Comparison of ENCODE assay signal across 11 mouse cellular contexts in genomic region chr3:154193189-154193840, GRCm38 (mm10).
A peak's percentile ranks its signal among the peaks of the same experiment; 100 is the strongest.
DNase-seq lines count a peak whose midpoint lies in the region; ATAC-seq and TF ChIP-seq lines count a peak whose summit lies in the region.
"Had no signal": no experiment of that assay in that cellular context is flagged by ENCODE, and none has a peak within 500 bp of the region (broad histone marks: within the 10 kb centered on the region; RNA-seq: fewer than 3 reads in every experiment).

No protein-coding gene starts in this region.

- H3K4me1 ChIP-seq in lung, embryonic 14.5 days (ENCODE audit: insufficient read depth) = 0 out of 2 replicates have a peak, but pooled peaks cover 10% of the 10 kb centered on the region
- H3K4me1 ChIP-seq in hindbrain, embryonic 11.5 days (replicated peaks; ENCODE audit: control insufficient read depth, insufficient read depth, low read length) = peaks cover 6% of the 10 kb centered on the region
- H3K4me1 ChIP-seq in liver, embryonic 14.5 days (replicated peaks; ENCODE audit: control insufficient read depth in 2 of 2, insufficient read depth in 2 of 2, low read length in 1 of 2) = peaks cover 17 to 39% of the 10 kb centered on the region in 2 experiments
- H3K4me1 ChIP-seq in midbrain, postnatal 0 days (ENCODE audit: insufficient read depth, low read length) = no peaks in the 10 kb centered on the region

- H3K27me3 ChIP-seq in lung, embryonic 14.5 days (ENCODE audit: insufficient read depth, low read length) = no peaks in the 10 kb centered on the region
- H3K27me3 ChIP-seq in hindbrain, embryonic 11.5 days (ENCODE audit: control insufficient read depth, insufficient read depth, low read length) = no peaks in the 10 kb centered on the region
- no peaks in the 10 kb centered on the region for H3K27me3 ChIP-seq in liver, embryonic 14.5 days (ENCODE audit: control insufficient read depth, insufficient read depth, low read length)
- no peaks in the 10 kb centered on the region for H3K27me3 ChIP-seq in midbrain, postnatal 0 days (ENCODE audit: insufficient read depth, low read length)

- no peak for ATAC-seq in lung, embryonic 14.5 days (ENCODE audit: insufficient read depth)
- peak; percentile 43 for ATAC-seq in hindbrain, embryonic 11.5 days (ENCODE audit: low FRiP score)
- peak; percentile 88 for ATAC-seq in liver, embryonic 14.5 days (ENCODE audit: insufficient read depth)
- no peak for ATAC-seq in midbrain, postnatal 0 days (ENCODE audit: low FRiP score)
- ATAC-seq: activated CD4-positive, CD25-positive, alpha-beta regulatory T cell, adult 4 months had no signal

- H3K4me2 ChIP-seq in lung, embryonic 14.5 days = peak overlapping the region; percentile 7; the same call in 1 of the 2 replicates
- no peak overlapping the region for H3K4me2 ChIP-seq in hindbrain, embryonic 11.5 days (replicated peaks; ENCODE audit: low read depth, low read length)
- H3K4me2 ChIP-seq in liver, embryonic 14.5 days (ENCODE audit: low read depth) = peak overlapping the region; percentile 60
- H3K4me2 ChIP-seq in midbrain, postnatal 0 days (ENCODE audit: low read depth, low read length, poor library complexity, severe bottlenecking) = no peak overlapping the region

- TF ChIP-seq CTCF in lung, embryonic 14.5 days (IDR thresholded peaks at IDR 0.05; ENCODE audit: low read depth) = no peak
- no peak for TF ChIP-seq CTCF in liver, embryonic 14.5 days (IDR thresholded peaks at IDR 0.05; ENCODE audit: low read depth)
- TF ChIP-seq CTCF in midbrain, postnatal 0 days (IDR thresholded peaks at IDR 0.05) = no peak

- DNase-seq in lung, embryonic 14.5 days = no peak
- DNase-seq in lung, postnatal 25 days (ENCODE audit: low spot score) = no peak
- DNase-seq in hindbrain, embryonic 11.5 days (ENCODE audit: low spot score) = no peak
- peak; percentile 53 to 66 (median 60) for DNase-seq in liver, embryonic 14.5 days (ENCODE audit: low read depth in 3 of 3, low spot score in 3 of 3)
- no peak for DNase-seq in midbrain, postnatal 0 days (ENCODE audit: low spot score)
- no peak for DNase-seq in left cerebral cortex, postnatal 10 days (ENCODE audit: extremely low spot score in 1 of 2, low spot score in 2 of 2)
- DNase-seq in cerebellum, postnatal 4 days (ENCODE audit: low spot score in 2 of 2) = no peak
- DNase-seq: gastrocnemius, adult 2 months; heart, postnatal 14 days; spleen, adult 18-20 months had no signal

- no peaks in the 10 kb centered on the region for H3K36me3 ChIP-seq in lung, embryonic 14.5 days (ENCODE audit: insufficient read depth)
- no peaks in the 10 kb centered on the region for H3K36me3 ChIP-seq in hindbrain, embryonic 11.5 days (ENCODE audit: control insufficient read depth, insufficient read depth, low read length)
- no peaks in the 10 kb centered on the region for H3K36me3 ChIP-seq in liver, embryonic 14.5 days (replicated peaks; ENCODE audit: control insufficient read depth, insufficient read depth, low read depth)
- no peaks in the 10 kb centered on the region for H3K36me3 ChIP-seq in midbrain, postnatal 0 days (ENCODE audit: insufficient read depth, low read length)

- no peak overlapping the region for H3K4me3 ChIP-seq in lung, embryonic 14.5 days (ENCODE audit: low read depth, low read length)
- H3K4me3 ChIP-seq in hindbrain, embryonic 11.5 days (ENCODE audit: low read depth, low read length) = no peak overlapping the region
- peak overlapping the region; percentile 11 to 52 for H3K4me3 ChIP-seq in liver, embryonic 14.5 days (ENCODE audit: insufficient read depth in 1 of 2, low read depth in 2 of 2, low read length in 2 of 2)
- no peak overlapping the region for H3K4me3 ChIP-seq in midbrain, postnatal 0 days (ENCODE audit: low read depth, low read length)
- H3K4me3 ChIP-seq: gastrocnemius, adult 2 months had no signal

- no peak overlapping the region for H3K9ac ChIP-seq in lung, embryonic 14.5 days
- no peak overlapping the region for H3K9ac ChIP-seq in hindbrain, embryonic 11.5 days (ENCODE audit: low read depth, low read length)
- H3K9ac ChIP-seq in liver, embryonic 14.5 days (replicated peaks) = peak overlapping the region; percentile 45
- H3K9ac ChIP-seq in midbrain, postnatal 0 days (replicated peaks; ENCODE audit: low read length, poor library complexity, severe bottlenecking) = no peak overlapping the region

- TF ChIP-seq EP300 in liver, embryonic 14.5 days (IDR thresholded peaks at IDR 0.05; ENCODE audit: low read depth) = peak; percentile 76

- H3K27ac ChIP-seq in lung, embryonic 14.5 days (ENCODE audit: low read depth) = no peak overlapping the region; the same call in 1 of the 2 replicates
- peak overlapping the region; percentile 63 for H3K27ac ChIP-seq in hindbrain, embryonic 11.5 days (ENCODE audit: low read depth, low read length)
- H3K27ac ChIP-seq in liver, embryonic 14.5 days = peak overlapping the region; percentile 82
- H3K27ac ChIP-seq in midbrain, postnatal 0 days (ENCODE audit: low read depth, low read length) = 0 out of 2 replicates have a peak overlapping the region, but pooled peaks have one; percentile 8
- H3K27ac ChIP-seq: gastrocnemius, adult 2 months had no signal

- no peaks in the 10 kb centered on the region for H3K9me3 ChIP-seq in lung, embryonic 14.5 days (ENCODE audit: low read depth, low read length)
- H3K9me3 ChIP-seq in hindbrain, embryonic 11.5 days (ENCODE audit: control insufficient read depth, low read length) = no peaks in the 10 kb centered on the region
- no peaks in the 10 kb centered on the region for H3K9me3 ChIP-seq in liver, embryonic 14.5 days (ENCODE audit: control insufficient read depth, low read length)
- no peaks in the 10 kb centered on the region for H3K9me3 ChIP-seq in midbrain, postnatal 0 days (ENCODE audit: low read length)

- intact Hi-C loops in left cerebral cortex, postnatal 10 days (cut with DNase I) = no loop called here

- WGBS in lung, embryonic 14.5 days = 56% methylated on average over 10 of the region's 10 CpGs
- WGBS in hindbrain, embryonic 11.5 days = 56% methylated on average over 10 of the region's 10 CpGs
- 30% methylated on average over 10 of the region's 10 CpGs for WGBS in liver, embryonic 14.5 days (ENCODE audit: insufficient replicate concordance)
- WGBS in midbrain, postnatal 0 days = 48% methylated on average over 10 of the region's 10 CpGs

Comparison
In these comparisons a context has a peak if more than half of its experiments do, and no peak if none do; other contexts are left out.
1. ATAC-seq: peak in hindbrain, embryonic 11.5 days (single experiment) and liver, embryonic 14.5 days (single experiment); none in lung, embryonic 14.5 days (single experiment) and midbrain, postnatal 0 days (single experiment).
2. DNase-seq: peak in liver, embryonic 14.5 days (3 of 3); none in lung, embryonic 14.5 days (single experiment), lung, postnatal 25 days (single experiment), hindbrain, embryonic 11.5 days (single experiment), midbrain, postnatal 0 days (single experiment), left cerebral cortex, postnatal 10 days (0 of 2) and cerebellum, postnatal 4 days (0 of 2).
3. H3K4me2 ChIP-seq: peak in lung, embryonic 14.5 days (single experiment) and liver, embryonic 14.5 days (single experiment); none in hindbrain, embryonic 11.5 days (single experiment) and midbrain, postnatal 0 days (single experiment).
4. H3K4me3 ChIP-seq: peak in liver, embryonic 14.5 days (2 of 2); none in lung, embryonic 14.5 days (single experiment), hindbrain, embryonic 11.5 days (single experiment) and midbrain, postnatal 0 days (single experiment).